Mouse (Mus musculus) C2C12 (cell line): ENCODE measurements around the gene Fut8. TPM values are rescaled to one million over a fixed set of nuclear protein-coding genes. Genes with fewer than 3 reads are reported as not detected.

ENCODE experiments used
- H3K27me3 ChIP-seq: one replicate; pipeline ENCODE4 v1.6.1; 2011; ENCODE audit not compliant: control insufficient read depth, insufficient read depth, insufficient read length
- H3K36me3 ChIP-seq: one replicate; pipeline ENCODE4 v1.6.1; 2011; ENCODE audit not compliant: control insufficient read depth, insufficient read depth
- H3K4me3 ChIP-seq: one replicate; pipeline ENCODE4 v1.5.1; 2011; ENCODE audit warnings: mild to moderate bottlenecking, control low read depth; ENCODE audit not compliant: poor library complexity, insufficient read depth, severe bottlenecking
- H3K79me2 ChIP-seq: one replicate; pipeline ENCODE4 v1.6.1; 2011; ENCODE audit not compliant: control insufficient read depth, insufficient read depth
- H3K79me3 ChIP-seq: one replicate; pipeline ENCODE4 v1.6.1; 2011; ENCODE audit warnings: low read depth, control low read depth
- H3ac ChIP-seq: one replicate; pipeline ENCODE3; 2011; ENCODE audit warnings: low read depth; ENCODE audit not compliant: control insufficient read depth, insufficient read length
- CEBPB ChIP-seq: IDR thresholded peaks from one replicate; pipeline ENCODE4 v1.6.1; 2011; ENCODE audit warnings: low read depth, mild to moderate bottlenecking, control low read depth, moderate library complexity
- CTCF ChIP-seq: IDR thresholded peaks from one replicate; pipeline ENCODE4 v1.5.1; 2011; ENCODE audit not compliant: control insufficient read depth, insufficient read depth, insufficient read length
- FOSL1 ChIP-seq: IDR thresholded peaks from one replicate; pipeline ENCODE4 v1.8.0; 2011; ENCODE audit warnings: mild to moderate bottlenecking, low read length; ENCODE audit not compliant: poor library complexity, insufficient read depth, severe bottlenecking
- MAX ChIP-seq: IDR thresholded peaks from one replicate; pipeline ENCODE4 v1.6.1; 2011; ENCODE audit warnings: mild to moderate bottlenecking, control low read depth
- MYOD1 ChIP-seq: IDR thresholded peaks from one replicate; pipeline ENCODE4 v1.6.1; 2011; ENCODE audit warnings: low read depth; ENCODE audit not compliant: control insufficient read depth, insufficient read length
- MYOG ChIP-seq: IDR thresholded peaks from one replicate; pipeline ENCODE4 v1.6.1; 2011; ENCODE audit not compliant: control insufficient read depth, insufficient read length; ENCODE audit errors: extremely low read depth
- USF1 ChIP-seq: IDR thresholded peaks from one replicate; pipeline ENCODE4 v1.6.1; 2011; ENCODE audit warnings: low read depth, mild to moderate bottlenecking, control low read depth, moderate library complexity
- polyA plus RNA-seq: library from polyadenylated mRNA; unstranded; fragments of >200 nt; fragmentation: generic; extraction: Trizol; gene quantifications from one replicate; pipeline ENCODE4 v1.2.1, GENCODE M21; 2012; ENCODE audit warnings: missing spikeins

Fut8 gene
- polyA plus RNA-seq, 1 experiment: 12.6 TPM

DNA sequence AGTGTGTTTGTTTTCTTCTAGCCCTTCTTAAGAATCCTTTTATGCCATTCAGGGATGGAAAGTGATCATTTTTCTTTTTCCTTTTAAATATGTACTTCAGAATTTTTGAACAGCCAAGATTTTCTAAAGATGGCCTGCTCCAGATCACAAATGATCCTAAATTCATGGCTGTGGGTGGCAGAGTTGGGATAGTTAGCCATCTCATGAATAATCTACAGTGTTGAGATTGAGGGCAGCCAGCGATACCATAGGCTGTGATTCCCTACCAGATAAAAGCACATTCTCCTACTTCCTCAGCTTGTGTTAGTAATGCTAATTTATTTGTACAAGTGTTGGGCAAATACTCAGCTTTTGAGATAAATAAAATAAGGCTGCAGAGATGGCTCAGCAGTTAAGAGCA is 228.3 kb downstream of the Fut8 start:
- Histone ChIP-seq H3K4me3 (no peak overlapping the region), H3K79me3 (no peaks in the 10 kb centered on the region), H3ac (no peak overlapping the region), H3K36me3 (peaks cover 6% of the 10 kb centered on the region), H3K27me3 (no peaks in the 10 kb centered on the region), H3K79me2 (no peaks in the 10 kb centered on the region)
- TF ChIP-seq MAX: no peak
- no peak for TF ChIP-seq MYOG
- no peak for TF ChIP-seq CTCF
- TF ChIP-seq FOSL1: no peak
- no peak for TF ChIP-seq MYOD1
- TF ChIP-seq CEBPB: no peak
- TF ChIP-seq USF1: no peak

DNA sequence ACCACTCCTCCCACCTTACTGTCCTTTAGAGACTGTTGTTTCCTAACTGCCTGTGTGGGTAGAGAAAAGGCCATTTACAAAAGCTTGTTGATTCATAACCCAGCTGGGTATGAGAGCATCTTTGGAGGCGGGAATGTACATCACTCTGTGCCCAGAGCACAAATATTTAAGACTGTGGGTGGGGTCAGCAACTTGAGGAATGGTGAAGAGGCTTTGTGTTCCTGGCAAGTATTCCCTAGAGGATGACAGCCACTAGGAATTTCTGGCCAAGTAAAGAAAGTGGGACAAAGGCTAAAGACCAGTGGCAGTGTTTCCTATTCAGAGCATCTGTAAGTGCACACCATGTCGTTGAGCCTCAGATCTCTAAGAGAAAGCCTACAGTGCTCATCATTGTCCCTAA is 242.0 kb downstream of the Fut8 start:
- no peak for TF ChIP-seq USF1
- TF ChIP-seq MYOG: no peak
- TF ChIP-seq FOSL1: no peak
- no peak for TF ChIP-seq MAX
- no peak for TF ChIP-seq CTCF
- no peak for TF ChIP-seq CEBPB
- TF ChIP-seq MYOD1: no peak
- Histone ChIP-seq H3K36me3 (peaks cover 13% of the 10 kb centered on the region), H3K79me2 (no peaks in the 10 kb centered on the region), H3K27me3 (no peaks in the 10 kb centered on the region), H3ac (no peak overlapping the region), H3K79me3 (no peaks in the 10 kb centered on the region), H3K4me3 (no peak overlapping the region)

DNA sequence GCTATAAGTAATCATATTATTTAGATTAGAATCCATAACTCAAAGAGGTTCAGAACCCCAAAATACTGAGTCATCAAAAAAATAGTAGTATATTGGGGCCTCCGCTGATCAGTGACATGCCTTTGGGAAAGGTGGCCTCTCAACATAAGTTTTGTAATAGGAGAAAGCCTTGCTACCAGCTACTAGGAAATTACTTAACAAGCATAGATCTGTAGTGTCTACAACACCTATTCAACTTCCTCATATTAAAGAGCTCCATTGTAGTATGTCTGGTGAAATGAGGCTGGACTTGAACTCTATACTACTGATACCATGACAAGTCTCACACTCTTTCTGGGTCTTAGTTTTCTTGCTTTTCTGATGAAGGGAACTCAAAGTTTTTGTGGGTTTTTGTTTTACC is 243.2 kb downstream of the Fut8 start:
- TF ChIP-seq CTCF: no peak
- no peak for TF ChIP-seq MAX
- TF ChIP-seq FOSL1: no peak
- TF ChIP-seq MYOD1: no peak
- no peak for TF ChIP-seq CEBPB
- TF ChIP-seq MYOG: no peak
- TF ChIP-seq USF1: no peak

DNA sequence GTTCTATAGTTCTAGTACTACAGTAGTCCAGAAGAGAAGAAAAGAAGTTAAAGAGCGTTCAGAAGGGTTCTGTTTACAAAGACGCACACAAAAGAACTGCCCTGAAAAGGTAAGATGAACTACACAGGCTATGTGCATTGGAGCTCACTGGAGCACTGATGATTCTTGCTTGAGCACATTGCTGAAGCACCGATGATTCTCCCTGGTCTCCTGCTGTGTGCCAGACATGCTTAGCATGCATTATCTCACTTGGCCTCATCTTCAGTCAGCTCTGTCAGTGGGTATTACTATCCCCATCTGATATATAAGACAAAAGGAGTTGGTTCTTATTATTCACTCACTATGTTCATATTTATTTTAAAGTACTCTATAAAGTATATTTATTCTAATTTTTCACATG is 243.9 kb downstream of the Fut8 start:
- H3K79me2 ChIP-seq: no peaks in the 10 kb centered on the region
- no peaks in the 10 kb centered on the region for H3K79me3 ChIP-seq
- no peak overlapping the region for H3K4me3 ChIP-seq
- TF ChIP-seq MAX: no peak
- no peak for TF ChIP-seq CTCF
- no peak for TF ChIP-seq MYOG
- TF ChIP-seq FOSL1: no peak
- no peak for TF ChIP-seq MYOD1
- no peak for TF ChIP-seq CEBPB
- TF ChIP-seq USF1: no peak
- no peaks in the 10 kb centered on the region for H3K27me3 ChIP-seq
- H3ac ChIP-seq: no peak overlapping the region
- no peaks in the 10 kb centered on the region for H3K36me3 ChIP-seq

More for the DNA sequence above, 243.2 kb downstream of the Fut8 start:
- Histone ChIP-seq H3K79me3 (no peaks in the 10 kb centered on the region), H3ac (no peak overlapping the region), H3K36me3 (peaks cover 4% of the 10 kb centered on the region), H3K4me3 (no peak overlapping the region), H3K27me3 (no peaks in the 10 kb centered on the region), H3K79me2 (no peaks in the 10 kb centered on the region)

DNA sequence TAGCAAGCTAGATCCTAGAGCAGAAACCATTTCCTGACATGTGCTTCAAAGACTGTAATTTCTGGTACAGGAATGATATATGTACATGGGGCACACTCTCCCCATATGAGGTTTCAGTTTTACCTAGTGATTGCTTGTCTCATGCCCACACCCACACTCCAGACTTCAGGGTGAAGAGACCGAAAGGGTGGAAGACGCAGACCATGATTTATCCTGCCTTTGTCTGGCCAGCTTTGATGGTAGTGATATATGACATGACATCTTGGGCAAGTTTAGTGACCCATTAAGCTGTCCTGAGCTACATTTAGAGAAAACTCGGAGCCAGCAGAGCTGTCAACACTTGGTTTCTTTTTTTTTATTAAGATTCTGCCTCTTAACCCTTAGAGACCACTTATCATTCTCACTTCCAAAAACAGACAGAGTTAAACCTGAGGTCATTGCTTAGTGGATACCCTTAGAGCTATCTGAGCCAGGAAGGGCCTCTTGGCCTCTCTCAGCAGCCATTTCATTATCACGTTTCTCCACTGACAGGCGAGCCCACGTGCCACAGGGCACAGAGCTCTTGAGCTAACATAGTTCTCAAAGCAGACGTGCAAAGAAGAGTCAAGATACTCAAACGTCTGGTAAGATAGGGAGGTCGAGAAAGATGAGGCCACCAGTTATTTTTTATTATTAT is 245.4 kb downstream of the Fut8 start:
- Histone ChIP-seq H3K79me3 (no peaks in the 10 kb centered on the region), H3ac (no peak overlapping the region), H3K4me3 (no peak overlapping the region), H3K27me3 (no peaks in the 10 kb centered on the region), H3K36me3 (no peaks in the 10 kb centered on the region), H3K79me2 (no peaks in the 10 kb centered on the region)
- TF ChIP-seq FOSL1 (no peak), MYOG (no peak), CEBPB (no peak), MAX (no peak), USF1 (no peak), CTCF (no peak), MYOD1 (no peak)

DNA sequence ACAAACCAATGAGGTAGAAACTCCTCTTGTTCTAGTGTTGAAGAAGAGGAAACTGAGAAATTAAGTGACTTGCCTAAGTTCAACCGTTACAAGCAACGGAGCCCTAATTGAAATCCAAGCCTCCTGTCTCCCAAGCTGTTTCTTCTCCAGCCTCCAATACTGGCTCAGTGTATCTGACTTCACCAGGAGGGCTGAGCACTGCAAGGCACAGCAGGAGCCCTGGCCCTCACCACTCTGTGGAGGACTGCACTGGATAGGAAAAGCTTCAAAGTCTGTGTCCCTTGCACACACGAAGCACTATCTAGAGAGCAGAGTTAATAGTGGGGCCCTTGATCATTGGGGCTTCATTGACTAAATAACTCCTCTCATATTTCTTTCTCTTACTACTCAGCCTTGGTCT is 246.8 kb downstream of the Fut8 start:
- H3K36me3 ChIP-seq: no peaks in the 10 kb centered on the region
- no peak overlapping the region for H3ac ChIP-seq
- TF ChIP-seq MAX (no peak), MYOG (no peak), FOSL1 (no peak), MYOD1 (no peak), CTCF (no peak), CEBPB (no peak), USF1 (no peak)
- no peaks in the 10 kb centered on the region for H3K27me3 ChIP-seq
- H3K4me3 ChIP-seq: no peak overlapping the region
- no peaks in the 10 kb centered on the region for H3K79me2 ChIP-seq
- no peaks in the 10 kb centered on the region for H3K79me3 ChIP-seq
